Mouse (Mus musculus): ENCODE results near the gene Gpkow.

The Gpkow gene

DNA sequence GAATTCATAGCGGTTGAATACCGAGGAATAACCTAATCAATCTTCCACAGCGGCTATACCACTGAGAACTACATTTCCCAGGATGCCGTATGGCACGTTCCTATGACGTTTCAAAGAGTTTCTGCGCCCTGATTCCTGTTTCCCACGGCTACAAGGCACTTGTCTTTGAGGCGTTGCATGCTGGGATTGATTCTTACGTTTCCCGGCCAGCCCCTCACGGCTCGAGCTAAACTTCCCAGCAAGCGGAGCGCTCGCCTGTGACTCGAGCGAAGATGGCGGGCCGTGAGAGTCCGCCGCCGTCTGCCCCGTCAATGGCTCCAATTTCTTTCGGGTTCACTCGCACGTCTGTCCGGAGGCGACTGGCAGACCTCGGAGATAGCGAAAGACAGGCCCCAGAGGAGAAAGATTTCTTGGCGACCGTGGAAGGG is at the start of gene Gpkow:
Gene Gpkow, plus strand, starts transcription at position 178 of the 428 bp plus-strand sequence.
- peak; percentile 25 to 62 for DNase-seq (ENCODE audit: low spot score in 2 of 2)

GRCm38 (mm10) chrX:7648671-7649304 is 48.1 kb upstream of the Gpkow start:
- DNase-seq (ENCODE audit: low spot score in 2 of 2): peak; percentile 49 to 59

- DNase-seq (ENCODE audit: low spot score in 2 of 2): no peak
Measured at GRCm38 (mm10) chrX:7657221-7657639, 39.7 kb upstream of the Gpkow start, which contains the start of gene Prickle3. TSS of gene Prickle3 (plus strand) at chrX:7657260.

DNA sequence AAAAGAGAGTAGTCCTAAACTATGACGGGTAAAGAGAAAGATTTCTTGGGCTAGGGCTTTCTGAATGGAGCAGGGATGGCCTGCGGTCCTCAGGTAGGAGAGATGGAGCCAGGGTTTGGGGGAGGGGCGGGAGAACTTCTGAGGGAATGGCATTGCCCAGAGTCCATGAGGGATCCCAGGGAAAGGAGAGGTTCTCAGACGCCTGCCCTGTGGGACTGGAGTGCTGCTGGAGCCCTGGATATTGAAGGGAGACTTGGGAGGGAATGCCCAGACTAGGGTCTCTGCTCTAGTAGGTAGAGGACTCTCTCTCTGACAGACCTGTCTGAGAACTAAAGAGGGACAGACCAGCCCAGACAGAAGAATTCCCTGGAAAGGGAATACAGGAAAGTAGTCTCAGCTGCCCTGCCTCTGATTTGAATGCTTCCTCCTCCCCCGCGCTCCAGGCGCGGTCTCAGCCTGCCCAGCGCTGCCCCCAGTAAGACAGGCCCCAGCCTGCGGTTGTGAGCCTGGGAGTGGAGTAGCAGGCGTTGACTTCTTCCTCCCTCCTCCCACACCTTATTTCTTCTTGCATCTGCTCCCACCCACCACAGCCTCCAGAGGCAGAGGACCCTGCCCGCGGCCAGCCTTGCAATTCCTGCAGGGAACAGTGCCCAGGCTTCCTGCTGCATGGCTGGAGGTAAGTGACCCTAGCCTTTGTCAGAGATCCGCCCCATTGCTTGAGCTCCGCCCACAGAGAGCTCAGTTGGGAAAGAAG is 38.7 kb upstream of the Gpkow start:
- no peak for DNase-seq (ENCODE audit: low spot score in 2 of 2)

- no peak for DNase-seq (ENCODE audit: low spot score in 2 of 2)
Measured at GRCm38 (mm10) chrX:7658785-7659589, 37.9 kb upstream of the Gpkow start.

DNA sequence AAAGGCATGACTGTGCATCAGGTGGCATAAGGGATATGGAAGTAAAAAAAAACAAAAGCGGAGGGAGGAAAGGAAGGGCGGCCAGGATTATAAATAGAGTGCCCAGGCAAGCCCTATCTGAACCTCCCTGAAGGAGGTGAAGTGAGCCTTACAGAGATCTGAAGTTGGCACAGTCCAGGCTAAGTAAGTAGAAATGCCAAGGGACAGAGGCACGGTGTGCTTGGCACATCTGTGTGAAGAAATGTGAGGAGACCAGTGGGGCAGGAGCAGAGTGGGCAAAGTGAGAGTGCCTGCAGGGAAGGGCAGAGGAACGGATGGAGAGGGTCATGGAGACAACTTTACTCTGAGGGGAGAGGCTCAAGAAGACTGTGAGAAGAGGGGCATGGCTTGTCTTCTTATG is 35.8 kb upstream of the Gpkow start:
- DNase-seq (ENCODE audit: low spot score in 2 of 2): no peak

DNA sequence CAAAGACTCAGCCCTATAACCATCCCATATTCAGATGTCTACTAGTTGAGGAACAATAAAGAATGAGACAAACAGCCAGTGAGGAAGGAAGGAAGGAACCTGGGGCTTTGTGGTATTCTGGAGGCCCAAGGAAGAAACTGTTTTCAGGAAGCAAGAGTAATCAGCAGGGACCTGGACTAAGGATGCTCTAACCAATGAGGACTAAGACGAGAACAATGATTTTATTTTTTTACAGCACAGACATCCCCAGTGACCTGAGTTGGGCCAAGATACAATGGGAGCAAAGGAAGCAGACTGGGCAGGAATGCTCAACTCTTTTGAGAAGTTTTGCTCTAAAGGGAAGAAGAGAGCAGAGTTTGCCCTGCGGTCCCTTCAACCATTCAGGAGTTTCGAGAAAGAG is 34.0 kb upstream of the Gpkow start:
- no peak for DNase-seq (ENCODE audit: low spot score in 2 of 2)

GRCm38 (mm10) chrX:7664791-7665190 is 32.1 kb upstream of the Gpkow start:
- peak in 1 of 2 experiments; percentile 64 for DNase-seq (ENCODE audit: low spot score in 2 of 2)

DNA sequence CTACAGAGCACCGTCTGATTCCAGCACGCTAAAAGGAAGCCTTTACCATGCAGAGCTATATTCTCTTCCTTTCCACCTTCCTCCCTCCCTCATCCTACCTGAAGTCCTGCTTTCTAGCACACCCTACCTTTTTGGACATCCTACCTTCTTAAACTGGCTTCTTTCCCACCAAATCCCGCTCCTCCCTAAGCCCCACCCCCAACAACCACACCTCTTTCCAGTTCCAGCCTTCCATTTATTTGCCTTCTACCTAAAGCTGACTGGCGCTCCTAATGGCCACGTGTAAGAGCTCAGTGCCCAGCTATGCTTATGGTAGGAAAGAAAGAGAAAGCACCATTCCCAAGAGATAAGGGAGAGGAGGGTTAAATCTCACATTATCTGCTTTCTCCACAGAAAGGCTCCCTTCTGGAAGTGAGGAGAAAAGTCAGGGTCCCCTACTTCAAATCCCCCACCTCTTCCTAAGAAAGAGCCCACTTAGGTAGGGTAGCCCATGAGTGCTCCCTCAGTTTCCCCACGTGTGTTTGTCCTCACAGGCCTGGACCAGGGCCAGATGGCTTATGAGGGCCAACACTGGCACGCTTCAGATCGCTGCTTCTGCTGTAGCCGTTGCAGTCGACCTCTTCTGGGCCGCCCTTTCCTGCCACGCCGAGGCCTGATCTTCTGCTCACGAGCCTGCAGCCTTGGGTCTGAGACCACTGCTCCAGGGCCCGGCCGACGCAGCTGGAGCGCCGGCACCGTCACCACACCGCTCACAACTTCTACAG is 31.0 kb upstream of the Gpkow start:
- DNase-seq (ENCODE audit: low spot score in 2 of 2): no peak

DNA sequence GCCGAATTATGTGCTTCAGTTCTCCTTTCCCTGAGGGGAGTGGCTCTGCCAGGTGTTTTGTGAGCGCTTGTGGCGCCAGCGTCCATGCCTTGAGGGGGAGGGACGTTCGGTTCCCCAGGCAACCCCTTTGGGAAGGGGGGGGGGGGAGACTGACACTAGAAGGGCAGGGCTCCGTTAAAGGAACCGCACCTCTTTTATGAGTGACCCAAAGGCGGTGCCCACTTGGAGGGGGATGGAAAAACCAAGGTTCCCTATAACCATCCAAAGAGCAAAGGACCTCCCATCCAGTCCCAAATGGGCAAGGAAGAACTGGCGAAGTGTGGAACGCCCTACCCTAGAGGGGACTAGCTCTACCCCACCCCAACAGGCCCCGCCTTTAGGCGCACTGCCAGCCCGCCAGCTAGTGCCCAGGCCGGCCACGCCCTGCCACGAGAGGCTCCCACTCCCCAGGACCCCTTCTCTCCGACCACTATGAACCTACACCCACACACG is 26.5 kb upstream of the Gpkow start:
- DNase-seq (ENCODE audit: low spot score in 2 of 2): peak in 1 of 2 experiments; percentile 60

DNA sequence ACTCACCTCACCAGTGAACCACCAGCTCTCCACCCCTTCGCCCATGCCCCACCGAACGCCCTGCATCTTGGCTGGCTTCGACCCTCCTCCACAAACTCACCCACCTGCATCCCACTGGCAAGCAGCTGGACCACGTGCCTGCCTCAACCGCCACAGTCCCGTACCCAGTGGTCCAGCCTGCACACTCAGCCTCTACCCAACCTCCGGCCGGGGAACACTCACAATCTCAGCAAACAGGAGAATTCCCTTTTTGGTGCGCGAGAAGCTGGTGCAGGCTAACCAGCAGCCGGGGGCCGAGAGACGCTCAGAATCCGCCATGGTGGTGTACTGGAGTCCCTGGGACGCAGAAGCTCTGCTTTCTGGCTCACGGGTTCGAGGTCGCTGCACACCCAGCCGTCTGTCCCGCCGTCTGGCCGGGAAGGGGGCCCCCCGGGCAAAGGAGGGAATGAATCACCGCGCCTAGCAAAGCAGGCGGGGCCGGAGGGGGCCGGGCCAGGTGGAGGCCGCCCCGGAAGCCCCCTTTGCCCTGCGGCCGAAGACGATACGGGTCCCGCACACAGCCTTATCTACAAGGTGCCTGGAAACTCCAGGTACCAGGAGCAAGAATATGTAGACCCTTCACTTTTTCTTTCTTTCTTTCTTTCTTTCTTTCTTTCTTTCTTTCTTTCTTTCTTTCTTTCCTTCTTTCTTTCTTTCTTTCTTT is 25.9 kb upstream of the Gpkow start, which contains the start of gene Plp2:
Gene Plp2, minus strand, starts transcription at position 470 of the 703 bp plus-strand sequence.
- peak in 1 of 2 experiments; percentile 25 for DNase-seq (ENCODE audit: low spot score in 2 of 2)

DNA sequence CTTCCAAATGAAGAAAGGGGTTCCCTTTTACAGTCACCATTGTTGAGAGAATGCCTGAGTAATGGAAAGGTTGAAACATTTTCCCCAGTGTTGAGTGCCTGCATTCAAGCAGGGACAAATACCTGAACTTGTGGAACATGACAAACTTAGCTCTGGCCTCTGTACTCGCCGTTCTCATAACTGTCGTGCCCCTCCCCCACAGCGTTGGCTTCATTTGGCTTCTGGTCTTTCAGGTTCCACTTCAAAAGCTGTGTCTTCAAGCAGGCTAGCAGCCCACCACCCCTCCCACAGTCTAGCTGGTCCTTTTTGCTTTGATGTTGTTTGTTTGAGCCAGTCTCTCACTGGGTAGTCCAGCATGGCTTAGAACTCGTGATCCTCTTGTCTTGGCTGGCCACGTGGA is 24.2 kb upstream of the Gpkow start:
- DNase-seq (ENCODE audit: low spot score in 2 of 2): no peak

DNA sequence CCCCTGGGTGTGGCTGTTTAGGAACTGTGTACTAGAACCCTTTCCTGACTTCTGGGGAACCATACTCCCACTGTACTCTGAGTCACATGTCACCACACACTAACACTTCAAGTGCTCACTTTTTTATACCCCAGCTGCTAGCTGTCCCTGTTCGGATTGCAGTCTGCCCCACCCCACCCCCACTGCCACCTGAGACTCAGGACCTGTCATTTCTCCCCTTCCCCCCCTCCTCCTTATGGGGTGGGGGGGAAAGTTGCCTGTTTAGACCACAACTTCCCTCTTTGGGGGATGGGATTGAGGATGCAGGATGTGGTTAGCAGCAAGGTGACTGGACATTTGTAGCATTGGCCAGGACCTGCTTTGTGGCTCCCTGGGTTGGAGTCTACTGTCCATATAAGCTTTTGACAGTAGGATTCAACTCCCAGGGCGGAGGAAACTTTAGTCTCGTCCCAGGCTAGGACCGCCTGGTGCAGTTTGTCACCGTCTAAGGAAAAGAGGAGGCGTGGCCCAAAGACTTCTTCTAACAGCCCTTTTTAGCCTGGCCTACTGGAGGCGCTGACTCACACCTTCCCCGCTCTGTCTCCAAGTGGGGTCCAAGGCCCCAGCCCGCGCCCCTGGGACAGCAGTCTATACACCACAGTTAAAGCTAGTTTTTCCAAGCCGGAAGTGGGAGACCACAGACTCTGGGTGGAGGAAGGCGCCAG is 23.2 kb upstream of the Gpkow start:
- no peak for DNase-seq (ENCODE audit: low spot score in 2 of 2)

DNA sequence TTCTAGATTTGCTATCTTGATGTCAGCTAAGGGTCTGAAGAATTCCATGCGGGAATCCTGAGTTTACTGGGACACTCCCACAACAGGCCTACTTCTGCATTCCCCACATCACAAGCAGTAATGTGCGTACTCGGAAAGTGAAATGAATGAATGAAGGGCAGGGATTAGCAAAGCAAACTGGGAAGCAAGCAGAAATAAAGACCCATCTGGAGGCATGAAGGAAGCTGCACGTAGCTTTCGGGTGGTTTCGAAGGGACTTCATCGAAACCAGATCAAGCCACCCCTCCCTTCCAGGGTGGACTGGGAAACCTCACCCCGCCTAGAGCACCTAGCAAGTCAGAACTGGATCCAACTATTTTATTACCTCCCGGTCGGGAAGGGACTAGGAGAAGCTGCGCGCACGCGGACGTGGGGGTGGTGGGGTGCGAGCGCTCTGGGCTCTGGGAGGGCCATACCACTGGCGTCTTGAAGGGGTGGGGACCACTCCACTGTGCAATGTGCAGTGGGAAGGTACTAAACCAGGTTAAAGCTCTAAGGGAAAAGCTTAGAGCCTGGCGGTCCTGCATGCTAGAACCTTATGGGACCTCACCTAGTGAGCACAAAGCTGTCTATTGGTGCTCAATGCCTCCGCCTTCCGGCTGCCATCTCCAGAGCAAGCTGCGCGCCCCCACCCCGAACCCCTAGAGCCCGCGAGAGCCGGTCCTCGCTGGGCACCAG is 22.5 kb upstream of the Gpkow start:
- DNase-seq (ENCODE audit: low spot score in 2 of 2): no peak

DNA sequence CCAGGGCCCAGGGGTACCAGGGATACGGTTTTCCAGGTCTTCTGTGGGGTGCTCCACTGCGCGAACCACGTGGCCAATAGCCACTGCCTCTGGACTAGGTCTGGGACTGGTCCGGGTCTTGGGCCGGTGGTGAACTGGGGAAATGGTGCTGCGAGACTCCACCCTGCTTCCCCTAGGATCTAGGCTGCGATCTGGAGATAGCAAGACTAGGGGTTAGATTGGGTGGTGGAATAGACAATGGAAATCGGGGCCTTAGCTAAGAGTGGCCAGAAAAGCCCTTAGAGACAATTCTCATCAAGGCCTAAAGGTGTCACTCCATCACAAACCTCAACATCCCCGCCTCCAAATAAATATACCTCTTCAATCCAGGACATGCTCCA is 21.9 kb upstream of the Gpkow start:
- no peak for DNase-seq (ENCODE audit: low spot score in 2 of 2)

DNA sequence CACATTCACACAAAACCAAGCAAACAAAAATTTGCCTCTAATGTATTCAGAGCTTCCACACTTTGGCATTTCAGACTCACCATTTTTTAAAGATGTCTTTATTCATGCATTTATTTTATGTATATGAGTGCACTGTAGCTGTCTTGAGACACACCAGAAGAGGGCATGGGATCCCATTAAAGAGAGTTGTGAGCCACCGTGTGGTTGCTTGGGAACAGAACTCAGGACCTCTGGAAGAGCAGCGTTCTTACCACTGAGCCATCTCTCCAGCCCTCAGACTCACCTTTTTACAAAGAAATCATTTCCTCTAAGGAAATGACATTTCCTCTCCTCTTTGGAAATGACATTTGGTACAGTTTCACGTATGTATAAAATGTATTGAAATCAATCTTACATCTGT is 17.9 kb upstream of the Gpkow start:
- DNase-seq (ENCODE audit: low spot score in 2 of 2): no peak

GRCm38 (mm10) chrX:7679405-7680056 is 17.4 kb upstream of the Gpkow start:
- peak; percentile 50 to 84 for DNase-seq (ENCODE audit: low spot score in 2 of 2)

GRCm38 (mm10) chrX:7680057-7680412 is 16.9 kb upstream of the Gpkow start:
- no peak for DNase-seq (ENCODE audit: low spot score in 2 of 2)

DNA sequence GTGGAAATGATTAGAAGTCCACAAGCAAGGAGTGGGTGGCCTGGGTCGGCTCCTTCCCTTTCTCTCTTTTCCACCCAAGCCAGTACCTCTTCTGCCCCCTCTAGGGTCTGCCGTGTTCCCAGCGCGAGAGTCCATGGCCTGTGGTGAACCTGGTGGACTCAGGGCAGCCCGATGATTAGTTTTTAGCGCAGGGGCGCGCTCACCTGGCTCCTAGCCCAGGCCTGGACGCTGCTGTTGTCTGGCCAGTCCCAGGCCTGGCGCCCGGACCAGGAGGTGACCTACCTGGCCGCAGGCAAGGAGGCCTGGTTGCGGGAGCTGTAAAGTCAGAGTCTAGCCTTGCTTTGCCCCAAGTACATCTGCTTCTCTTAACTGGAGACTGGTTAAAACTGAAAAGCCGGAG is 16.1 kb upstream of the Gpkow start, which contains the start of gene Magix:
Gene Magix, minus strand, starts transcription at position 388 of the 400 bp plus-strand sequence.
- no peak for DNase-seq (ENCODE audit: low spot score in 2 of 2)
